Mouse (Mus musculus): ENCODE measurements around the gene Mrpl14. TPM values are rescaled to one million over a fixed set of nuclear protein-coding genes. Genes with fewer than 3 reads are reported as not detected.

The Mrpl14 gene
- polyA plus RNA-seq, 1 experiment from 2014 or later = 156 TPM

DNA sequence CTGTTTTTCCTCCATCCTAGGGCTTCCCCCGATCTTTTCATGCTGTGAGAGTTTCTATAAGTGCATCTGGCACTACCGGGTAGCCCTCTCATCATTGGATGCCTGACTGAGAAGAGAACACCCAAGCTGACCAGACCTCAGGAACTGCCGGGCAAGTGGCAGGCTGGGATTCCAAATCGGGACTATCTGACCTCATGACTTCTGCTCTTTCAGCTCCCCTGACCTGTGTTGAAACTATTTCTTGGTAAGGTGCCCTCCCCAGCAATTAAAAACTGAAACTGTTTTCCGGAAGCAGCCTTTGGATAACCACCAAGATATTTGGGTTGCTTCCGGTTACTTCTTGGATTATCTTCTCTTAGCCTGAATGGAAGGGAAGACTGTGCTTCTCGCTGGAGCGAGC lies 22.1 kb downstream of the Mrpl14 start:
- WGBS = 87% methylated on average over 8 of the region's 8 CpGs
- no peak overlapping the region for H3K27ac ChIP-seq (replicated peaks)
- no peaks in the 10 kb centered on the region for H3K36me3 ChIP-seq (replicated peaks)
- no peaks in the 10 kb centered on the region for H3K27me3 ChIP-seq (replicated peaks; ENCODE audit: low read depth, poor library complexity, severe bottlenecking)
- peaks cover 11% of the 10 kb centered on the region; the same call in 1 of the 2 replicates for H3K4me1 ChIP-seq
- no peak for DNase-seq (ENCODE audit: low spot score)
- no peaks in the 10 kb centered on the region for H3K9me3 ChIP-seq
- no peak overlapping the region for H3K4me3 ChIP-seq

DNA sequence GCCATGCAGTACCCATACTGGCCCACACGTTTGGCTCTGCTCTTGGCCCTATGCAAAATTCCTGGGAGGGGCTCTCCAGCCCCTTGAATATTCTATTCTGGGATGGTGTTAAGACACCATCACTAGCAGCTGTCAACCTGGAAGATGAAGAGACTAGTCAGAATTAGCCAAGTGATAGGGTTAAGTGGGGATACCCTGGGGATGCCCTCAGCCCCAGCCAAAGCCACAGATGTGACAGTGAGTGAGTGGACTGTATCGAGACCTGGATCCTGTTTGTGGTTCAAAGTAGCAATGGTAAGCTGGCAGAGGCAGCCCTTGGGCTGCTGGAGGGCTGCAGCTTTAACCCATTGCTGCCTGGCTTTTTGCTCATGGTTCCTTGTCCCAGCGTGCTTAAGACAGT lies 23.7 kb downstream of the Mrpl14 start:
- Histone ChIP-seq H3K9me3 (no peaks in the 10 kb centered on the region), H3K27me3 (replicated peaks; ENCODE audit: low read depth, poor library complexity, severe bottlenecking) (no peaks in the 10 kb centered on the region), H3K27ac (replicated peaks) (no peak overlapping the region), H3K4me1 (peaks cover 11% of the 10 kb centered on the region; the same call in 1 of the 2 replicates), H3K36me3 (replicated peaks) (no peaks in the 10 kb centered on the region), H3K4me3 (no peak overlapping the region)
- DNase-seq (ENCODE audit: low spot score) = no peak
- WGBS = 51% methylated on average over 3 of the region's 3 CpGs

DNA sequence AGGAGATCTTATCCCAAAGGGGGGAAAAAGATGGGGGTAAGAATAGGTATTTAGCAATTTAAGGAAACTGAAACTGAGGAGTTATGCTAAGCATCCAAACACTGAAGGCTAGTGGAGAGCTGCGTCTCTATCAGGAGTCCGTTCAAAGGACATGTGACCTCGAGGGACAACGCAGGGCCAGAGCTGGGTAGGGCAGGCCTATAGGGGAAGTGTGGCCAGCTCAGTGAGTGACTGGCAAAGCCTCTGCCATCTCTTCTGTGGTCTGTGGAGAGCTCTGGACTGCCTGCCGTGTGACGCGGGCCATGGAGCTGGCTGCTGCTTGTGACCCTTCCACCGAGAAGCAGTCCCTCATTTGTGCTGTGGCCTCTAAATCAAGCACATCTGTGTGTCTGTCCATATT lies 24.3 kb downstream of the Mrpl14 start:
- DNase-seq (ENCODE audit: low spot score) = no peak
- 80% methylated on average over 8 of the region's 8 CpGs for WGBS
- Histone ChIP-seq H3K4me3 (no peak overlapping the region), H3K4me1 (peaks cover 11% of the 10 kb centered on the region; the same call in 1 of the 2 replicates), H3K27ac (replicated peaks) (no peak overlapping the region), H3K36me3 (replicated peaks) (no peaks in the 10 kb centered on the region), H3K9me3 (no peaks in the 10 kb centered on the region), H3K27me3 (replicated peaks; ENCODE audit: low read depth, poor library complexity, severe bottlenecking) (no peaks in the 10 kb centered on the region)

DNA sequence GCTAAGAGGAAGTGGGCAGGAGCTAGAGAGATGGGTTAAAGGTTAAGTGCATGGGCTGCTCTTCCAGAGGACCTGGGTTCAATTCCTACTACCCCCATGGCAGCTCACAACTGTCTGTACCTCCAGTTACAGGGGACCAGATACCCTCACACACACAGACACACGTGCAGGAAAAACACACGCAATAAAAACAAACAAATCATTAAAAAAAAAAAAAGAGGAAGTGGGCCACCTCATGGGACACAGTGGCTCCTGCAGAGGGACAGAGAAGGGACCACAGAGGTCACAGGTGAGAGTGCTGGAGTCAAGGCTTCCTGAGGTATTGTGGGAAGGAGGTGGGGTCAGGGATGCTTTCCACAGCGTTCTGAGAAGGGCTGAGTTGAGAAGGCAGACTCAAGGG lies 25.4 kb downstream of the Mrpl14 start:
- no peak for DNase-seq (ENCODE audit: low spot score)
- no peak overlapping the region for H3K27ac ChIP-seq (replicated peaks)
- no peaks in the 10 kb centered on the region for H3K9me3 ChIP-seq
- no peaks in the 10 kb centered on the region for H3K36me3 ChIP-seq (replicated peaks)
- no peak overlapping the region for H3K4me3 ChIP-seq
- no peaks in the 10 kb centered on the region for H3K27me3 ChIP-seq (replicated peaks; ENCODE audit: low read depth, poor library complexity, severe bottlenecking)
- H3K4me1 ChIP-seq = peaks cover 11% of the 10 kb centered on the region; the same call in 1 of the 2 replicates
- 69% methylated on average over 3 of the region's 3 CpGs for WGBS

DNA sequence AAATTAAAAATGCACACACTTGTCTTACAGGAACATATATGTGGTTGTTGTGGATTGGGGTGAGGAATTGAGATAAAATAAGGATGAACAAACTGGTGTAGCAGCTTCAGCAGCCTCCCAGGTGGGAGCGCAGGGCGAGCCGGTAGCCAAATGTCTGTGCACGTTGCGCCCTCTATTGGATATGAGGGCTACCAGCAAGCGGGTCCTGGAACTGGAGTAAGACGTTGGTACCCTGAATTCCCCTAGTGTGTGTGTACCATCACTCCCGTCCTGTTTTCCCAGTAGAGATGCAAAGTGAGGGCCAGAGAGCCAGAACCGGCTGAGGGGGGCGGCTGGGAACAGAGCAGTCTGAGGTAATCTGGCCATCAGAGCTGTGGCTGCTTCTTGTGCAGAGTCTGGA lies 32.2 kb downstream of the Mrpl14 start:
- peak; percentile 70 for DNase-seq (ENCODE audit: low spot score)
- Histone ChIP-seq H3K36me3 (replicated peaks) (0 out of 2 replicates have a peak, but pooled peaks cover 2% of the 10 kb centered on the region), H3K4me3 (no peak overlapping the region), H3K9me3 (no peaks in the 10 kb centered on the region), H3K4me1 (peaks cover 9% of the 10 kb centered on the region), H3K27me3 (replicated peaks; ENCODE audit: low read depth, poor library complexity, severe bottlenecking) (no peaks in the 10 kb centered on the region), H3K27ac (replicated peaks) (no peak overlapping the region)
- WGBS = 8% methylated on average over 10 of the region's 10 CpGs

DNA sequence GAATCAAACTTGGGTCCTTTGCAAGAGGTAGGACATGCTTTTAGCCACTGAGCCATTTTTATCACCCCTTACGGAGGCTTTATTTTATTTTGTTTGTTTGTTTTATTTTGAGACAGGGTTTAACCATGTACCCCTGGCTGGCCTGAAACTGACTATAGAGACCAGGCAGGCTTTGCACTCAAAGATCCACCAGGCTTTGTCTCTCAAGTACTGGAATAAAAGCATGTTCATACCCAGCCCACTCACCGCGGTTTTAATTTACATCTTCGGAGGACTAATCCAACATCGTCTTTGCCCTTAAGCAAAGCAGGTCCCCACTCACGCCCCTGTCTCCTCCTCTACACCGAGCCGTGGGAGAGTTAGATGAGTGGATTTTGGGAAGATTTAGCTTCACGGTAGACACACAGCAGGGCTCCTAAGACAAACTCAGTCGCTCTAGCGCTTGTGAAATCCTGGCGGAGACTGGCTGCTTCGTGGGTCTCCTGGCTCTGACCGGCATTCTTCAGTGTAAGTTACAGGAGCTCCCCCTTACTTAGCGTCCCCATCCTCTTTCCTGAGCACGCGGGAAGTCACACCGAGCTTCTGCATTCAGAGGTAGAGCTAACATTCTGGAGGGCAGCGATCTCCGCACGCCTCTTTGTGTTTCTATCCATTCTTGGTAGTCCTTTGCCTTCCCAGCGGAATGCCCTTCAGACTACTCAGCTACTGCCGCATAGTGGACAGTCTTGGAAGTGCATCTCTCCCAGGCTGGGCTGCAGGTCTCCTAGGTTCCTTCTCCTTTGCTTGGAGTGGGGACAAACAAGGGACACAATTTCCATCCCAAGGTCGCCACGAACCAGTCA lies 37.8 kb downstream of the Mrpl14 start:
- WGBS = 5% methylated on average over 25 of the region's 25 CpGs
- Histone ChIP-seq H3K4me3 (peak overlapping the region; percentile 68), H3K27me3 (replicated peaks; ENCODE audit: low read depth, poor library complexity, severe bottlenecking) (0 out of 2 replicates have a peak, but pooled peaks cover 7% of the 10 kb centered on the region), H3K9me3 (no peaks in the 10 kb centered on the region), H3K27ac (replicated peaks) (peak overlapping the region; percentile 92), H3K36me3 (replicated peaks) (0 out of 2 replicates have a peak, but pooled peaks cover 2% of the 10 kb centered on the region), H3K4me1 (peaks cover 53% of the 10 kb centered on the region)
- peak; percentile 91 for DNase-seq (ENCODE audit: low spot score)

DNA sequence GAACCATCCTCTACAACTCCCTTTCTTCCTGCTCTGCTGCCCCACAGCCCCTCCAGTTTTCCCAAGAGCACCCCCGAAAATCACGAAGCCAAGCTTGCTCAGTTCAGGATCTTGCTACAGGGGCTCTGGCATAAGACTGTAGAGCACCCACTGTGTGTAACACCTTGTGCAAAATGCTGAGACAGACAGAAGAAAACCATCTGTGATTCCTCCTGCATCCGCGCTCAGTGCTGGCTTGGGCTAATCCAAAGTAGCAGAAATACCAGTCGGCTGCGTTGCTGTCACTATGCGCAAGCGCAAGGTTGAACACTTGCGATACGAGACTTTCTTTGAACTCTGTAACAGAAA lies 38.4 kb downstream of the Mrpl14 start:
- 0 out of 2 replicates have a peak, but pooled peaks cover 2% of the 10 kb centered on the region for H3K36me3 ChIP-seq (replicated peaks)
- 87% methylated on average over 10 of the region's 10 CpGs for WGBS
- no peaks in the 10 kb centered on the region for H3K9me3 ChIP-seq
- peak overlapping the region; percentile 68; the same call in 1 of the 2 replicates for H3K4me3 ChIP-seq
- peaks cover 58% of the 10 kb centered on the region for H3K4me1 ChIP-seq
- H3K27me3 ChIP-seq (replicated peaks; ENCODE audit: low read depth, poor library complexity, severe bottlenecking) = 0 out of 2 replicates have a peak, but pooled peaks cover 7% of the 10 kb centered on the region
- peak overlapping the region; percentile 92; the same call in 1 of the 2 replicates for H3K27ac ChIP-seq (replicated peaks)
- DNase-seq (ENCODE audit: low spot score) = no peak

DNA sequence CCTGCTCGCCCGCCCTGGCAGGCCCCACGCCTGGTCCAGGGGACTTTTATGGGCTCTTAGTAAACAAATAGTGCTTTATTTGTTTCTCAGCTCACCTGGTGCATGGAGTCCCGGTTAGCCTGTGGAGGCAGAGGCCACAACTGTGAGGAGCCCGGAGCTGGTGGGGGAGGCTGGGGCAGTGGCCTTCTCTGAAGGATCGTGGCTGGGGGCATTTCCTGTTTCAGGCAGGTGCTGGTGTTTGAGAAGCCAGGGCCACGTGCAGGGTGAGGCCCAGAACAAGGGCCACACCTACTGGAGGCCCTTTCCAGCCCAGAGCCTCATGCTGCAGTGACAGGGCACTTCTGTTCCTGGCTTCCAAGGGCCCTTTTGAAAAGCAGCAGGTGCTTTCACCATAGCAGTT lies 40.1 kb downstream of the Mrpl14 start:
- 63% methylated on average over 7 of the region's 7 CpGs for WGBS
- H3K27ac ChIP-seq (replicated peaks) = peak overlapping the region; percentile 65
- no peaks in the 10 kb centered on the region for H3K36me3 ChIP-seq (replicated peaks)
- no peaks in the 10 kb centered on the region for H3K9me3 ChIP-seq
- no peak overlapping the region for H3K4me3 ChIP-seq
- H3K27me3 ChIP-seq (replicated peaks; ENCODE audit: low read depth, poor library complexity, severe bottlenecking) = 0 out of 2 replicates have a peak, but pooled peaks cover 7% of the 10 kb centered on the region
- peaks cover 75% of the 10 kb centered on the region for H3K4me1 ChIP-seq
- no peak for DNase-seq (ENCODE audit: low spot score)

DNA sequence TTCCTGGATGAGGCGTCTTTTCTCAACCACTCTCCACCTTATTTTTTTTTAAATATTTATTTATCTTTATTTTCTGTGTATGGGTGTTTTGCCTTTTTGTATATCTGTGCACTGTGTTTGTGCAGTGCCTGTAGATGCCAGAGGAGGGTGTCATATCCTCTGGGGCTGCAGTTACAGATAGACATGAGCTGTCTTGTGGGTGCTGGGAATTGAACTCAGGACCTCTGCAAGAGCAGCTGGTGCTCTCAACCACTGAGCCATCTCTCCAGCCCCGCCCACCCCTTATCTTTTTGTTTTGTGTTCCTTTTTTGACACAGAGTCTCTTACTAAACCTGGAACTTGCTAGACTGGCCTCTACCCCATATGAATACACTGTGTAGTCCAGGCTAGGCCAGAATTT lies 41.4 kb downstream of the Mrpl14 start:
- peaks cover 15% of the 10 kb centered on the region for H3K27me3 ChIP-seq (replicated peaks; ENCODE audit: low read depth, poor library complexity, severe bottlenecking)
- no peak overlapping the region for H3K27ac ChIP-seq (replicated peaks)
- no peaks in the 10 kb centered on the region for H3K36me3 ChIP-seq (replicated peaks)
- no peaks in the 10 kb centered on the region for H3K9me3 ChIP-seq
- no peak overlapping the region for H3K4me3 ChIP-seq
- 85% methylated on average over 2 of the region's 2 CpGs for WGBS
- DNase-seq (ENCODE audit: low spot score) = no peak
- peaks cover 79% of the 10 kb centered on the region for H3K4me1 ChIP-seq

DNA sequence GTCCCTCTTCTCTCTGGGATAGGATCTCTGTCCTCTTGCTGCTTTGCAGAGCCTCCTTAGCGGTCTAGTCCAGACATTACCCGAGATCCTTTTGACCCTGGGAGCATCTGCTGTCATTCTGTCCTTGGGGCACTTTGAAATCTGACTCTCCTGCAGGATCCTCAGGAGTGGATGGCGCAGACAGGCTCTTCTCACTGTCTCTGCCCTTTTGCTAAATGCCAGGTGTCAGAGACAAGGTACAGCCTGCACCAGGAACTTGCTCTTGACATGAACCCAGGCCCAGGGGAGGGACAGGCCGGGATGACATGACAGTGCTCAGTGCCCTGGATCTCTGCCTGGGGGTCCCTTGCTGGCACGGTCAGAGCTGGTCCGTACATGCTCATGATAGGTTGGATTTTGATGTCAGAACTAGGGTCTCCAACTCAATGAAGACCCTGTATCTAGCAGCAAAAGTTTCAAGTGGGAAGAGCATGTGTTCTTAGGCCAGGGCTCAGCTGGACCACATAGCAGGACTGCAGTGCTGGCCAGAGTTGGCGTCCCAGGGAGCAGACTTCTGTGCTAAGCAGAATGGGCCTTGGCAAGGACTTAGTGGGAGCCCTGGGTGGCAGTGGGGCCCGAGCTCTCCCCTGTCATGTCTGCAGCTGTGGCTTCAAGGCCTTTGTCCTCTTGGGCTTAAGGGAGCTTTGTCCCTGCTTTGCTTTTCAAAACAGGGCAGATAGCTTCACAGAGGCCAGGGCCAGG lies 42.0 kb downstream of the Mrpl14 start:
- Histone ChIP-seq H3K9me3 (no peaks in the 10 kb centered on the region), H3K36me3 (replicated peaks) (no peaks in the 10 kb centered on the region), H3K4me1 (peaks cover 80% of the 10 kb centered on the region), H3K4me3 (no peak overlapping the region), H3K27me3 (replicated peaks; ENCODE audit: low read depth, poor library complexity, severe bottlenecking) (peaks cover 21% of the 10 kb centered on the region), H3K27ac (replicated peaks) (peak overlapping the region; percentile 60; the same call in 1 of the 2 replicates)
- 53% methylated on average over 8 of the region's 8 CpGs for WGBS
- no peak for DNase-seq (ENCODE audit: low spot score)

DNA sequence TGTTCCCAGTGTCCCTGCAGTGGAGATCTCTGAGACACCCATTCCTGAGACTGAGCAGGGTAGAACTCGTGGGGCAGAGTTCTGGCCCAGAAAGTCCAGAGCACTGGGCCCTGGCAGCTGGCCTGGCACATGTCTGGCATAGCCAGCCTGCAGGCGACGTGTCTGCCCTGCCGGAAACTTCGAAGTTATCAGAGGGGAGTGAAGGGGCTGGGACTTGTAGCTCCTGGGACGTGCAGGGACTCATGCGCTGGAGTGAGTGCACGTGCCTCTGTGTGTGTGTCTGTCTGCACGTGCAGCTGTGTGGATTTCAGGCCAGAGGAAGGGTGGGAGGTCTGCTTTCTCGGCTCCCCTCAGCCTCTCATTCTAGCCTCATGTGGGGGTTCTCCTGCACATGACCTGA lies 43.3 kb downstream of the Mrpl14 start:
- H3K4me1 ChIP-seq = peaks cover 82% of the 10 kb centered on the region
- peaks cover 34% of the 10 kb centered on the region for H3K27me3 ChIP-seq (replicated peaks; ENCODE audit: low read depth, poor library complexity, severe bottlenecking)
- H3K4me3 ChIP-seq = no peak overlapping the region
- 43% methylated on average over 10 of the region's 10 CpGs for WGBS
- DNase-seq (ENCODE audit: low spot score) = peak; percentile 37
- H3K36me3 ChIP-seq (replicated peaks) = no peaks in the 10 kb centered on the region
- H3K9me3 ChIP-seq = no peaks in the 10 kb centered on the region
- H3K27ac ChIP-seq (replicated peaks) = peak overlapping the region; percentile 60; the same call in 1 of the 2 replicates

DNA sequence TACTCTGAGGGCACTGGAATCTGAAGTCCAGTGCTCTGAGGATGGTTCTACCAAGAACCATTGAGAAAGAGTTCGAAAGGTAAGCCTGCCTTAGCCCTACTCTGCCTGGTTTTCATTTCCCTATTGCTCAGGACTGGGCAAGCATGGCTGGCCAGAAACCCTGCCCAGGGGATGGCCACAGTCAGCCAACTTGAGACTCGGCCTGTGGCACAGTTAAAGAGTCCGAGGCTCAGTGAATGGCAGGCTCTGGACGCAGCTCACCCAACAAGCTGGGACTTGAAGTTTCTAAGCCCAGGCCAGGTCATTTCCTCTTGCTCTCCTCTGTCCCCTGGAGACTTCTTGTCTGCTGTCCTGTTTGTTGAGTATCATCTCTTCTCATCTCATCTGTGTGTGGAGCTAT lies 44.6 kb downstream of the Mrpl14 start:
- DNase-seq (ENCODE audit: low spot score) = no peak
- Histone ChIP-seq H3K4me1 (peaks cover 84% of the 10 kb centered on the region), H3K36me3 (replicated peaks) (no peaks in the 10 kb centered on the region), H3K27me3 (replicated peaks; ENCODE audit: low read depth, poor library complexity, severe bottlenecking) (peaks cover 35% of the 10 kb centered on the region), H3K9me3 (no peaks in the 10 kb centered on the region), H3K27ac (replicated peaks) (peak overlapping the region; percentile 60; the same call in 1 of the 2 replicates), H3K4me3 (no peak overlapping the region)
- WGBS = 61% methylated on average over 4 of the region's 4 CpGs

Data from embryonic facial prominence, embryonic 10.5 days (tissue).